Mouse (Mus musculus) forebrain, postnatal 0 days (tissue): ENCODE results near the gene Osbpl2. TPM values are rescaled to one million over a fixed set of nuclear protein-coding genes. Genes with fewer than 3 reads are reported as not detected.

Experiments
- ATAC-seq: fragments of 200-750 bp; cut with Nextera tagmentation; 2 replicates; pipeline ENCODE4 v1.8.0; 2017; ENCODE audit warnings: mild to moderate bottlenecking, moderate library complexity
- DNase-seq: peaks from one replicate; pipeline ENCODE4 v3.0.0-alpha.2; 2015
- H3K27ac ChIP-seq: fragments of 300-500 bp; sonication (generic); 2 replicates; pipeline ENCODE4 v1.5.1; 2014; ENCODE audit warnings: low read depth, mild to moderate bottlenecking, antibody characterized with exemption, low read length, moderate library complexity, mixed read lengths
- H3K27me3 ChIP-seq: fragments of 300-500 bp; sonication (generic); 2 replicates; pipeline ENCODE4 v1.6.1; 2014; ENCODE audit warnings: mild to moderate bottlenecking, low read length, mixed read lengths; ENCODE audit not compliant: insufficient read depth
- H3K36me3 ChIP-seq: fragments of 300-500 bp; sonication (generic); 2 replicates; pipeline ENCODE4 v1.6.1; 2014; ENCODE audit warnings: mild to moderate bottlenecking, moderate library complexity; ENCODE audit not compliant: insufficient read depth
- H3K4me1 ChIP-seq: fragments of 300-500 bp; sonication (generic); 2 replicates; pipeline ENCODE4 v1.6.1; 2014; ENCODE audit warnings: antibody characterized with exemption; ENCODE audit not compliant: insufficient read depth
- H3K4me2 ChIP-seq: fragments of 300-500 bp; sonication (generic); 2 replicates; pipeline ENCODE4 v1.6.1; 2014; ENCODE audit warnings: low read depth, mild to moderate bottlenecking, moderate library complexity
- H3K4me3 ChIP-seq: fragments of 300-500 bp; sonication (generic); 2 replicates; pipeline ENCODE4 v1.5.1; 2014; ENCODE audit warnings: low read depth, low read length, mixed read lengths
- H3K9ac ChIP-seq: fragments of 300-500 bp; sonication (generic); 2 replicates; pipeline ENCODE4 v1.6.1; 2014; ENCODE audit warnings: mild to moderate bottlenecking
- H3K9me3 ChIP-seq: fragments of 300-500 bp; sonication (generic); 2 replicates; pipeline ENCODE4 v1.6.1; 2016; ENCODE audit warnings: low read length
- CTCF ChIP-seq: sonication (generic); IDR thresholded peaks from 2 replicates; pipeline ENCODE4 v1.5.1; 2016; ENCODE audit warnings: antibody characterized with exemption, control low read depth, low read depth
- WGBS: fragments of 180-500 bp; shearing (Covaris S2); extraction: QIAGEN DNeasy Blood & Tissue Kit; methylation state at CpG from one replicate; pipeline ENCODE4 v1.1.7; 2014; 5-methylcytosine and 5-hydroxymethylcytosine counted together
- polyA plus RNA-seq: library from polyadenylated mRNA; unstranded; fragments of >200 nt; fragmentation: Nextera tagmentation; extraction: Ambion mirVana; gene quantifications from 2 replicates; pipeline ENCODE4 v1.2.1, GENCODE M21; 2015
- total RNA-seq: library from RNA; depleted of rRNA; stranded (reverse); fragments of >200 nt; gene quantifications from 2 replicates; pipeline ENCODE4 v1.2.3, GENCODE M21; 2014

The Osbpl2 gene
- total and polyA plus RNA-seq, 2 experiments from 2014 or later, result 64.2 to 69.8 TPM

GRCm38 (mm10) chr2:180200681-180201080, 81.6 kb downstream of the Osbpl2 start:
- Histone ChIP-seq H3K27ac (no peak overlapping the region), H3K4me3 (no peak overlapping the region), H3K27me3 (no peaks in the 10 kb centered on the region), H3K36me3 (no peaks in the 10 kb centered on the region), H3K9ac (no peak overlapping the region), H3K9me3 (no peaks in the 10 kb centered on the region), H3K4me2 (no peak overlapping the region), H3K4me1 (no peaks in the 10 kb centered on the region)
- no peak for TF ChIP-seq CTCF
- WGBS, result 58% methylated on average over 11 of the region's 11 CpGs
- DNase-seq (no peak), ATAC-seq (no peak)

DNA sequence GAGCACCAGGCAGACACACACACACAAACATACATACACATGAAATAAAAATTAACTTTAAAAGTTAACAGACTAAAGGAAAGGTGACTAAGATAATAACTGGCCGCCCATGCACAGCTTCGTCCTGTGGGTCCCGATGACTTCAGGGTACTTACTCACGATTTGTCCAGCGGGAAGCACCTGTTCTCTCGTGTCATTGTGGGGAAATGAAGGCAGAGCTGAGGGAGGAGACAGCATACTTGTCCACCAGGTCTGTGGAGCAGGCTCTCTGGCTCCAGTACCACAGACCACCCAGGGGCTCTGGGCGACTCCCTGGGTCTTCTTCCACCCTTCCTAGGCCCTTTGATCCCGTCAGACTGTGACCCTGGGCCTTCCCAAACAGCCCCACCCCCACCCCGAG, 82.2 kb downstream of the Osbpl2 start:
- H3K9me3 ChIP-seq, result no peaks in the 10 kb centered on the region
- DNase-seq (no peak), ATAC-seq (no peak)
- H3K36me3 ChIP-seq, result no peaks in the 10 kb centered on the region
- H3K4me1 ChIP-seq, result no peaks in the 10 kb centered on the region
- H3K4me3 ChIP-seq, result no peak overlapping the region
- no peak overlapping the region for H3K9ac ChIP-seq
- WGBS, result 80% methylated on average over 9 of the region's 9 CpGs
- no peak overlapping the region for H3K27ac ChIP-seq
- TF ChIP-seq CTCF, result no peak
- no peak overlapping the region for H3K4me2 ChIP-seq
- H3K27me3 ChIP-seq, result no peaks in the 10 kb centered on the region

GRCm38 (mm10) chr2:180202263-180202662, 83.2 kb downstream of the Osbpl2 start:
- H3K27ac ChIP-seq, result no peak overlapping the region
- DNase-seq (no peak), ATAC-seq (no peak)
- no peak overlapping the region for H3K9ac ChIP-seq
- H3K4me3 ChIP-seq, result no peak overlapping the region
- TF ChIP-seq CTCF, result no peak
- no peak overlapping the region for H3K4me2 ChIP-seq
- no peaks in the 10 kb centered on the region for H3K4me1 ChIP-seq
- 94% methylated on average over 14 of the region's 14 CpGs for WGBS
- H3K9me3 ChIP-seq, result no peaks in the 10 kb centered on the region
- no peaks in the 10 kb centered on the region for H3K36me3 ChIP-seq
- H3K27me3 ChIP-seq, result no peaks in the 10 kb centered on the region

DNA sequence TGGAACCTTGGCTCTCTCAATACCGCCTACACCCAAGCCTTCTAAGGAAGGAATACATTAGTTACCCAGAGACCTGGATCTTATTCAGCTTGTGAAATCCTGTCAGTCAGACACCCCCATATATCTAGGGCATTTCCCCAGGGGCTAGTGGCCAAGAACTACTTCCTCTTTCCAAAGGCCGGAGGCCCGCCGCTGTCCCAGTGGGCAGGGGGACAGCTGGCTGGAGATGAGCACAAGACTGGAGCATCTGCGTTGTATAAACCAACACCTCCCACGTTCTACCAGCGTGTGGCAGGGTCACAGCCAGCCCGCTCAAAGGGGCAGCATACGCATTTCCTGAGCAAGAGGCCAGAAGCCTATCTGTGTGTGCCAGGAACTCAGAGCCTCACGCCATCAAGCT, 83.7 kb downstream of the Osbpl2 start:
- WGBS, result 84% methylated on average over 10 of the region's 10 CpGs
- no peak overlapping the region for H3K9ac ChIP-seq
- no peaks in the 10 kb centered on the region for H3K36me3 ChIP-seq
- H3K4me3 ChIP-seq, result no peak overlapping the region
- no peak for DNase-seq
- no peaks in the 10 kb centered on the region for H3K27me3 ChIP-seq
- no peak for ATAC-seq
- H3K27ac ChIP-seq, result no peak overlapping the region
- H3K4me1 ChIP-seq, result no peaks in the 10 kb centered on the region
- TF ChIP-seq CTCF, result no peak
- H3K9me3 ChIP-seq, result no peaks in the 10 kb centered on the region
- H3K4me2 ChIP-seq, result no peak overlapping the region

- Histone ChIP-seq H3K27me3 (no peaks in the 10 kb centered on the region), H3K9me3 (no peaks in the 10 kb centered on the region), H3K36me3 (no peaks in the 10 kb centered on the region), H3K9ac (no peak overlapping the region), H3K4me3 (no peak overlapping the region), H3K4me2 (no peak overlapping the region), H3K27ac (no peak overlapping the region), H3K4me1 (no peaks in the 10 kb centered on the region)
- DNase-seq (no peak), ATAC-seq (no peak)
- 91% methylated on average over 9 of the region's 9 CpGs for WGBS
- no peak for TF ChIP-seq CTCF
Measured at GRCm38 (mm10) chr2:180204501-180204900, 85.4 kb downstream of the Osbpl2 start.

DNA sequence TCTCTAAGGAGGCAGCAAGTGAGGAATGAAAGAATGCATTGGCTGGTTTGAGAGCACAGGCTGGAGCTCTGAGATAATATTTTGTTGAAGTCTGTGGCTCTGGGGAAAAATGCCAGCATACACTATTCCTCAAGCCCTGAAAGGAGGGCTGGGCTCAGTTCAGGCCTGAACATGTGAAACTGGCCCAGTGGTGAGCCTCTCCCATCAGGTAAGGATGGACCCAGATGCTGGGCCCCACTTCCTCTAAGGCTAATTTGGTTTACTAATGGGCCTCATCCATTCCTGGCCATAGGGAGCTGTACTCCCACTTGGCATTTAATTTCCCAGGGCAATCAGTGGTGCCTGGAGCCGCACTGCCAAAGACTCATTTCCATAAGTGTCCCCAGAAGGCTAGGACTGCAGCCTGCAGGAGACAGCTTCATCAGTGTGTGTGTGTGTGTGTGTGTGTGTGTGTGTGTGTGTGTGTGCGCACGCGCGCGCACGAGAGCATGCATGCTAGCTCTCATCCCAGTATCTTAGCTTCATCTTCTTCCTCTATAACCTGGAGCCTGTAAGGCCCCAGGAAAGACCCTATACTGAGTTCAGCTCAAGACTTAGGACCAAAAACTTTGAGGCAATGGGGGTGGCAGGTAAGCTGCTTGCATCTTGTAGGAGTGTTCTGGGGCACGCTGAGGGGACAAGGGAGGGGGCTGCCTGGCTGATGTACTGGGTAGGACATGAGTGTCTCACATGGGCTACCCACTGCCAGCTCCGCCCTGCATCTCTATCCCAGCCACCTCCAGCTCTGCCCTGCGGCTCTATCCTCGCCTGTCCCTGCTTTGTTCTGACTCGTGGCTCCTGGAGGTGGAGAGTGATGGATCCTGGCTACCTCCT, 86.2 kb downstream of the Osbpl2 start:
- 71% methylated on average over 12 of the region's 12 CpGs for WGBS

GRCm38 (mm10) chr2:180205956-180206280, 86.8 kb downstream of the Osbpl2 start:
- H3K4me2 ChIP-seq, result no peak overlapping the region
- H3K4me3 ChIP-seq, result no peak overlapping the region
- no peaks in the 10 kb centered on the region for H3K4me1 ChIP-seq
- 89% methylated on average over 2 of the region's 2 CpGs for WGBS
- no peaks in the 10 kb centered on the region for H3K9me3 ChIP-seq
- ATAC-seq (peak; percentile 14; the same call in 1 of the 2 replicates), DNase-seq (no peak)
- H3K36me3 ChIP-seq, result no peaks in the 10 kb centered on the region
- no peaks in the 10 kb centered on the region for H3K27me3 ChIP-seq
- H3K9ac ChIP-seq, result no peak overlapping the region
- TF ChIP-seq CTCF, result no peak
- no peak overlapping the region for H3K27ac ChIP-seq

More for the DNA sequence above, 86.2 kb downstream of the Osbpl2 start:
- no peaks in the 10 kb centered on the region for H3K27me3 ChIP-seq
- no peaks in the 10 kb centered on the region for H3K4me1 ChIP-seq
- no peaks in the 10 kb centered on the region for H3K36me3 ChIP-seq
- H3K27ac ChIP-seq, result no peak overlapping the region
- no peak for DNase-seq
- H3K9me3 ChIP-seq, result no peaks in the 10 kb centered on the region
- no peak overlapping the region for H3K9ac ChIP-seq
- no peak overlapping the region for H3K4me2 ChIP-seq
- peak; percentile 52 for ATAC-seq
- TF ChIP-seq CTCF, result no peak
- H3K4me3 ChIP-seq, result no peak overlapping the region
